Mouse (Mus musculus) liver, embryonic 12.5 days (tissue): ENCODE results near the gene Pkmyt1. TPM values are rescaled to one million over a fixed set of nuclear protein-coding genes. Genes with fewer than 3 reads are reported as not detected.

Experiments used
- ATAC-seq: fragments of 200-750 bp; cut with Nextera tagmentation; 2 replicates; pipeline ENCODE4 v1.8.0; 2017; ENCODE audit warnings: moderate number of reproducible peaks, mild to moderate bottlenecking, moderate library complexity
- H3K27ac ChIP-seq: fragments of 300-500 bp; sonication (generic); 2 replicates; pipeline ENCODE4 v1.5.1; 2016; ENCODE audit warnings: mild to moderate bottlenecking
- H3K27me3 ChIP-seq: fragments of 300-500 bp; sonication (generic); replicated peaks from 2 replicates; pipeline ENCODE4 v1.6.1; 2016; ENCODE audit warnings: mild to moderate bottlenecking, moderate library complexity
- H3K36me3 ChIP-seq: fragments of 300-500 bp; sonication (generic); 2 replicates; pipeline ENCODE4 v1.6.1; 2016; ENCODE audit warnings: mild to moderate bottlenecking, moderate library complexity
- H3K4me1 ChIP-seq: fragments of 300-500 bp; sonication (generic); 2 replicates; pipeline ENCODE4 v1.6.1; 2016
- H3K4me2 ChIP-seq: fragments of 300-500 bp; sonication (generic); 2 replicates; pipeline ENCODE4 v1.6.1; 2016; ENCODE audit warnings: mild to moderate bottlenecking, moderate library complexity
- H3K4me3 ChIP-seq: fragments of 300-500 bp; sonication (generic); 2 replicates; pipeline ENCODE4 v1.5.1; 2016; ENCODE audit warnings: mild to moderate bottlenecking, moderate library complexity
- H3K9ac ChIP-seq: fragments of 300-500 bp; sonication (generic); 2 replicates; pipeline ENCODE4 v1.6.1; 2016; ENCODE audit warnings: mild to moderate bottlenecking, moderate library complexity
- H3K9me3 ChIP-seq: fragments of 300-500 bp; sonication (generic); replicated peaks from 2 replicates; pipeline ENCODE4 v1.6.1; 2016; ENCODE audit warnings: mild to moderate bottlenecking, moderate library complexity
- WGBS: fragments of 180-500 bp; shearing (Covaris S2); methylation state at CpG from one replicate; pipeline ENCODE4 v1.1.7; 2016; ENCODE audit not compliant: insufficient replicate concordance; 5-methylcytosine and 5-hydroxymethylcytosine counted together
- polyA plus RNA-seq: library from polyadenylated mRNA; unstranded; fragments of >200 nt; fragmentation: Nextera tagmentation; extraction: Ambion mirVana; gene quantifications from 2 replicates; pipeline ENCODE4 v1.2.1, GENCODE M21; 2016

The Pkmyt1 gene
- polyA plus RNA-seq, 1 experiment from 2014 or later = 42.1 TPM

- no peaks in the 10 kb centered on the region for H3K9me3 ChIP-seq
- peaks cover 100% of the 10 kb centered on the region for H3K27me3 ChIP-seq
- H3K4me3 ChIP-seq = peak overlapping the region; percentile 28
- 8% methylated on average over 44 of the region's 44 CpGs for WGBS
- peaks cover 5% of the 10 kb centered on the region; the same call in 1 of the 2 replicates for H3K36me3 ChIP-seq
- no peak overlapping the region for H3K27ac ChIP-seq
- H3K9ac ChIP-seq = no peak overlapping the region
- peaks cover 52% of the 10 kb centered on the region for H3K4me1 ChIP-seq
- no peak for ATAC-seq
- peak overlapping the region; percentile 34 for H3K4me2 ChIP-seq
Observed at GRCm38 (mm10) chr17:23742210-23742793, 16.2 kb downstream of the Pkmyt1 start.

DNA sequence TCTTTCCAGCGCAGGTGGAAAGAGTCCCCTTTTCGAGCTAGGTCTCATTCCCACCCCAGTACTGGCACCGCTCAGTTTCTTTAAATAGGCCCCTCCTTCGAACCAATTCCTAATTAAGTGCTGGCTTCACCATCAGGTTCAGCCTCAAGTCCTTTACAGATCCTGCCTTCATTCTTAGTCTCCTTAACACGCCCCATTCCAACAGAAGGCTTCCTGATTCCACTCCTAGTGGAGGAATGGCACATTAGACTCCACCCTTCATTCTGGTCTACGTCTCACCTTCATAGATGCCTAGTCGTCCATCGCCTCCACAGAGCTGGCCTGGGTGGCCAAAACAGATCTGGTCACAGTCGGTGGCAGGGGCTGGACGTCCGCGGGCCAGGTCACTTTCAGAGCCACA, 16.8 kb downstream of the Pkmyt1 start:
- H3K27me3 ChIP-seq = peaks cover 100% of the 10 kb centered on the region
- no peaks in the 10 kb centered on the region; the same call in 1 of the 2 replicates for H3K36me3 ChIP-seq
- no peak overlapping the region for H3K4me3 ChIP-seq
- ATAC-seq = no peak
- peaks cover 52% of the 10 kb centered on the region for H3K4me1 ChIP-seq
- H3K9ac ChIP-seq = no peak overlapping the region
- no peaks in the 10 kb centered on the region for H3K9me3 ChIP-seq
- WGBS = 53% methylated on average over 12 of the region's 12 CpGs
- no peak overlapping the region for H3K27ac ChIP-seq
- no peak overlapping the region; the same call in 1 of the 2 replicates for H3K4me2 ChIP-seq

- no peak for ATAC-seq
- Histone ChIP-seq H3K9me3 (no peaks in the 10 kb centered on the region), H3K4me1 (peaks cover 46% of the 10 kb centered on the region), H3K27ac (no peak overlapping the region), H3K36me3 (no peaks in the 10 kb centered on the region), H3K9ac (no peak overlapping the region), H3K27me3 (peaks cover 98% of the 10 kb centered on the region), H3K4me3 (no peak overlapping the region), H3K4me2 (no peak overlapping the region)
- 17% methylated on average over 8 of the region's 8 CpGs for WGBS
Observed at GRCm38 (mm10) chr17:23744076-23744475, 17.9 kb downstream of the Pkmyt1 start.

DNA sequence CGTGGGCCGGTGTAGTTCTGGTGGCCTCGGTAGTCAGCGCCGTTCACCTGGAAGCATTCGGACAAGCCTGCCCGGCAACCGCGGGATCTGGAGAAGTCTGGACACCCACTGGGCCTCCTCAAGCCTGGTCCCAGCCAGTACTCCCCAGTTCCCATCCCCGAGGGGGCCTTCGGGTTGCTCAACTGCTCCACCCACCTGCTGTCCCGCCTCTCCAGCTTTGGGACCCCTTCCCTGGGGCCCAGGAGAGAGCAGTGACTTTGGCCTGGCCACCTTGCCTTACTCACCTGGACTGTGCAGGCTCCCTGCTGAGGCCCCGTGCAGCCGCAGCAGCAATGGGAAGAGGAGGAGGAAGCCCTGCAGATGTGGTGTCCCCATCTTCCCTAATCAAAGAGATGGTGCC, 18.5 kb downstream of the Pkmyt1 start:
- Histone ChIP-seq H3K27me3 (peaks cover 92% of the 10 kb centered on the region), H3K4me1 (peaks cover 46% of the 10 kb centered on the region), H3K9me3 (no peaks in the 10 kb centered on the region), H3K9ac (no peak overlapping the region), H3K27ac (no peak overlapping the region), H3K4me3 (no peak overlapping the region), H3K4me2 (no peak overlapping the region), H3K36me3 (no peaks in the 10 kb centered on the region)
- 5% methylated on average over 14 of the region's 14 CpGs for WGBS
- ATAC-seq = no peak

DNA sequence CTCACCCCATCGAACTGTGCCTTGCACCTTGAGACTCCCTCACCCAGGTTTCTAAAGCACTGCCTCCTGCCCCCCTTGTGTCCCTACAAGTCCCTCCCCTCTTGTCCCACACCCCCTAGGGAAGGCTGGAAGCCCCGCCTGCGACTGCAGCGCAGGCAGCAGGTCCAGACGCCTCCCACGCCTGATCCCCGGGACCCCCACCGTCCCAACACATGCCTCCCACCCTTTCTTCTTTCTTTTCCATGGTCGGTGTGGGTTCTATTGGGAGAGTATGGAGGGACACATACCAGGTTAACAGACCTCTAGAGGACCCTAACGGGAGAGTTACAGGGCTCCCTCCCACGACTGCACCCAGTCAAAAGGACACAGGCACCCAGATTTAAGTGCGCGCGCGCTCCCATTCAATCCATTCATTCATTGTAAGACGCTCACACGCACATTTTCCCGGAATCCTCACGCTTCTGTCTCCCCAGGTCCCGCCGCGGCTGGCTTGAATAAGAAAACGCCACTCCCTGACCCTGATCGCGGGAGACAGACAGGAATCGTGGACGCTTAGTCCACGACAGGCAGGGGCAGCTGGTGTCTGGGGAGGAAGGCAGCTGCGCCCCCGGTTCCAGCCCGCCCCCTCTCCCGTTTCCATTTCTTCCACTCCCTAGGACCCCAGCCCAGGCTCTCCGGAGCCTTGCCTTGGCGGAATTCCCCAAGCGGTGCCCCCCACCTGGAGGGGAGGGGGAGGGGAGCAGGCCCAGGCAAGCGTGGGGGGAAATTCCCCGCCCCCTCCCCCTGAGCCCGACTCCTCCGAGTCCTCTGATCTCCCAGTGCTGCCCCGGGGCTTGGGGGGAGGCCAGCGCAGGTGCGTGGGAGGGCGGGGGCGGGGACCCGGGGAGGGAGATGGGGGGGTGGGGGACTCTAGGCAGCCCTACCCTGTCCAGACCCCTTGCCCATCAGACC, 19.4 kb downstream of the Pkmyt1 start, which contains the start of gene Kremen2:
TSS of gene Kremen2 (minus strand) at position 533 of the 951 bp plus-strand sequence.
- no peak for ATAC-seq
- peak within 1 kb of the TSS; percentile 54 for H3K4me2 ChIP-seq
- peaks cover 83% of the 10 kb centered on the region for H3K27me3 ChIP-seq
- peak within 1 kb of the TSS; percentile 28 for H3K4me3 ChIP-seq
- no peaks in the 10 kb centered on the region for H3K36me3 ChIP-seq
- 3% methylated on average over 45 of the region's 45 CpGs for WGBS
- H3K4me1 ChIP-seq = peaks cover 39% of the 10 kb centered on the region
- H3K27ac ChIP-seq = no peak within 1 kb of the TSS
- H3K9ac ChIP-seq = no peak within 1 kb of the TSS
- H3K9me3 ChIP-seq = no peaks in the 10 kb centered on the region

DNA sequence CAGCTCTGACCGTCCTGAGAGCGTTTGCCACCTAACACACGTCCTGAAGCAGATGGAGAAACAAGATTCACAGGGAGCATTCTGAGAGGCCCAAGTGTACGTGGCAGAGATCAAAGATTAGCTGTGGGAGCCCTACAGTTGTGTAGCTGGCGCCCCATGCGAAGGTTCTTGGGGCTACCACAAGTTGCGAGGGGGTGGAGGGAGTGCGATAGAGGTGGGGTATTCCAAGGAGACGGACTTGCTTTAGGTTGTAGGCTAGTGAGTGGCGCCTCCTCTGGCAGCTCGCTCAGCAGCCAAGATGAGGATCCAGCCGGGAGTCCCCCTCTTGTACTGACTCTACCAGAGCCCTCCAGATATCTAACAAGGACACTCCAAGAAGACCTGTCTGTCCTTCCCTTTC, 20.2 kb downstream of the Pkmyt1 start:
- no peak overlapping the region for H3K9ac ChIP-seq
- no peak overlapping the region for H3K27ac ChIP-seq
- H3K9me3 ChIP-seq = no peaks in the 10 kb centered on the region
- peak overlapping the region; percentile 28; the same call in 1 of the 2 replicates for H3K4me3 ChIP-seq
- no peak for ATAC-seq
- WGBS = 6% methylated on average over 12 of the region's 12 CpGs
- no peaks in the 10 kb centered on the region for H3K36me3 ChIP-seq
- H3K27me3 ChIP-seq = peaks cover 76% of the 10 kb centered on the region
- H3K4me1 ChIP-seq = peaks cover 32% of the 10 kb centered on the region
- peak overlapping the region; percentile 54 for H3K4me2 ChIP-seq

GRCm38 (mm10) chr17:23746767-23747166, 20.6 kb downstream of the Pkmyt1 start:
- 0 out of 2 replicates have a peak, but pooled peaks cover 2% of the 10 kb centered on the region for H3K36me3 ChIP-seq
- WGBS = 43% methylated on average over 3 of the region's 3 CpGs
- peaks cover 29% of the 10 kb centered on the region for H3K4me1 ChIP-seq
- no peak overlapping the region for H3K4me3 ChIP-seq
- H3K27me3 ChIP-seq = peaks cover 71% of the 10 kb centered on the region
- no peak for ATAC-seq
- H3K27ac ChIP-seq = no peak overlapping the region
- H3K9me3 ChIP-seq = no peaks in the 10 kb centered on the region
- no peak overlapping the region for H3K9ac ChIP-seq
- H3K4me2 ChIP-seq = no peak overlapping the region

GRCm38 (mm10) chr17:23747471-23747870, 21.3 kb downstream of the Pkmyt1 start:
- ATAC-seq = no peak
- Histone ChIP-seq H3K4me2 (no peak overlapping the region), H3K4me1 (peaks cover 22% of the 10 kb centered on the region), H3K27ac (no peak overlapping the region), H3K4me3 (no peak overlapping the region), H3K36me3 (peaks cover 9% of the 10 kb centered on the region), H3K9ac (no peak overlapping the region), H3K9me3 (no peaks in the 10 kb centered on the region), H3K27me3 (peaks cover 64% of the 10 kb centered on the region)
- WGBS = 68% methylated on average over 3 of the region's 3 CpGs

- no peak for ATAC-seq
- H3K4me2 ChIP-seq = no peak overlapping the region
Observed at GRCm38 (mm10) chr17:23748026-23748425, 21.9 kb downstream of the Pkmyt1 start.

GRCm38 (mm10) chr17:23748631-23749391, 22.7 kb downstream of the Pkmyt1 start:
- H3K4me1 ChIP-seq = peaks cover 20% of the 10 kb centered on the region
- H3K27me3 ChIP-seq = peaks cover 51% of the 10 kb centered on the region
- H3K9me3 ChIP-seq = no peaks in the 10 kb centered on the region
- H3K36me3 ChIP-seq = peaks cover 21% of the 10 kb centered on the region
- WGBS = 25% methylated on average over 10 of the region's 10 CpGs
- ATAC-seq = 0 out of 2 replicates have a peak, but pooled peaks have one; percentile 8
- peak overlapping the region; percentile 57 for H3K4me2 ChIP-seq
- no peak overlapping the region for H3K27ac ChIP-seq
- peak overlapping the region; percentile 36 for H3K4me3 ChIP-seq
- H3K9ac ChIP-seq = no peak overlapping the region

More at GRCm38 (mm10) chr17:23748026-23748425, 21.9 kb downstream of the Pkmyt1 start:
- Histone ChIP-seq H3K27me3 (peaks cover 59% of the 10 kb centered on the region), H3K27ac (no peak overlapping the region), H3K9me3 (no peaks in the 10 kb centered on the region), H3K9ac (no peak overlapping the region), H3K36me3 (peaks cover 14% of the 10 kb centered on the region), H3K4me3 (no peak overlapping the region), H3K4me1 (peaks cover 20% of the 10 kb centered on the region)
- 29% methylated on average over 6 of the region's 6 CpGs for WGBS

DNA sequence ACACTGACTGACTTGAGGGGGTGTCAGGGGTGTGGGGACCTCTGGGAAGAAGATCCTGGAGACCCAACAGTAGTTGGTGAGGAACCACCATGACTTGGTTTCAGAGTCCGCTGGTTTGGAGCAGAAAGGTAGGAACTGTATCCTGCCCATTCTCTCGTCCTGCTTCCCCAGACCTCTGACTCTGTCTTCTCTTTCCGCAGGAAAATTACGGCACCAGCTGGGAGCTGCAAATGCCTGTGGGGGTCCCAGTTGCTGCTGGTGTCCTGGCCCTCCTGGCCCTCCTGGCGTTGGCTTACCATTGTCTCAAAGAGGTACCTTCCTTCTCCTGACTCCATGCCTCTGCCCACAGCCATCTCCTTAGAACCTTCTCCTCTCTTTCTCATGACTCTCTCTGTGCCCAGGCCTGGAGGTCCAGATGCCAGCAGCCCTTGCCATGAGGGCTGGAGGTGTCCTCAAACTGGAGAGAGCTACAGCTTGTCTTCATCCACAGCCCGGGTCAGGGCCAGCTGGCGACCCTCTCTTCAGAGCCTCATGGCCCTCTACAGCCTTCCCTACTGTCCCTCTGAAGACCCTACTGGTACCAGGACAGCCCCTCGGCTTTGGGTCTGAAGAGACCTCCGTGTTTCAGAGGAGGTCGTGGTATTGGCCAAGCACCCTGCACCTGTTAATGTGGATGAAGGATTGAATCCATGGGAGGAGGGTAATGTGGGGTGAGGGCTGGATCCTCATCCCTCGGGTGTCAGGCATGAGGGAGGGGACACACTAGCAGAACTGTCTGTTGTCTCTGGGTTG, 23.5 kb downstream of the Pkmyt1 start:
- WGBS = 64% methylated on average over 11 of the region's 11 CpGs
- peaks cover 43% of the 10 kb centered on the region for H3K27me3 ChIP-seq
- H3K4me1 ChIP-seq = peaks cover 20% of the 10 kb centered on the region

More for the DNA sequence above, 23.5 kb downstream of the Pkmyt1 start:
- Histone ChIP-seq H3K4me2 (peak overlapping the region; percentile 57), H3K9ac (no peak overlapping the region), H3K36me3 (peaks cover 21% of the 10 kb centered on the region), H3K27ac (no peak overlapping the region), H3K4me3 (peak overlapping the region; percentile 36), H3K9me3 (no peaks in the 10 kb centered on the region)
- 0 out of 2 replicates have a peak, but pooled peaks have one; percentile 16 for ATAC-seq
